Mouse (Mus musculus): Measurements from ENCODE around the gene Rft1. TPM values are rescaled to one million over a fixed set of nuclear protein-coding genes. Genes with fewer than 3 reads are reported as not detected.

Gene Rft1
- total and polyA plus RNA-seq, 3 experiments = 9.1 to 11.3 TPM; not detected in 1

- Histone ChIP-seq H3K4me3 (ENCODE audit: control insufficient read depth in 1 of 2, insufficient read depth in 1 of 2, low read depth in 2 of 2, low read length in 2 of 2) (no peak overlapping the region), H3K27ac (ENCODE audit: control insufficient read depth, low read depth, low read length) (no peak overlapping the region), H3K4me1 (ENCODE audit: control insufficient read depth in 1 of 2, insufficient read depth in 2 of 2, low read length in 2 of 2) (peaks cover 7 to 13% of the 10 kb centered on the region in 2 experiments), H3K79me2 (ENCODE audit: control insufficient read depth, insufficient read depth, low read length, poor library complexity) (no peaks in the 10 kb centered on the region), H3K9me3 (replicated peaks; ENCODE audit: insufficient read depth, low read length) (no peaks in the 10 kb centered on the region), H3K27me3 (ENCODE audit: control insufficient read depth in 1 of 2, insufficient read depth in 2 of 2, low read length in 2 of 2) (no peaks in the 10 kb centered on the region), H3K36me3 (ENCODE audit: control insufficient read depth in 1 of 2, insufficient read depth in 2 of 2, low read length in 2 of 2) (peaks cover 0 to 8% of the 10 kb centered on the region in 2 experiments; a peak in 2 of 4 replicates), H3K9ac (ENCODE audit: control insufficient read depth, low read depth, low read length, poor library complexity, severe bottlenecking) (no peak overlapping the region)
- no peak for DNase-seq (ENCODE audit: low read depth, low spot score)
- TF ChIP-seq RAD21 (IDR thresholded peaks at IDR 0.05; ENCODE audit: low read depth, low read length) (no peak), BHLHE40 (IDR thresholded peaks at IDR 0.05; ENCODE audit: borderline replicate concordance, low read depth, low read length) (no peak), USF2 (IDR thresholded peaks at IDR 0.05; ENCODE audit: borderline replicate concordance in 1 of 2, insufficient read depth in 1 of 2, low read depth in 1 of 2, low read length in 2 of 2) (no peak), E2F4 (IDR thresholded peaks at IDR 0.05; ENCODE audit: borderline replicate concordance, low read depth, low read length) (no peak)
These were observed 36.5 kb downstream of the Rft1 start for GRCm38 (mm10) chr14:30690685-30691084.

GRCm38 (mm10) chr14:30692439-30692838 is 38.3 kb downstream of the Rft1 start:
- Histone ChIP-seq H3K27me3 (ENCODE audit: control insufficient read depth in 1 of 2, insufficient read depth in 2 of 2, low read length in 2 of 2) (no peaks in the 10 kb centered on the region), H3K9me3 (replicated peaks; ENCODE audit: insufficient read depth, low read length) (no peaks in the 10 kb centered on the region), H3K4me1 (ENCODE audit: control insufficient read depth in 1 of 2, insufficient read depth in 2 of 2, low read length in 2 of 2) (peaks cover 13% of the 10 kb centered on the region in 2 experiments), H3K36me3 (ENCODE audit: control insufficient read depth in 1 of 2, insufficient read depth in 2 of 2, low read length in 2 of 2) (peaks cover 0 to 8% of the 10 kb centered on the region in 2 experiments; a peak in 2 of 4 replicates), H3K4me3 (ENCODE audit: control insufficient read depth in 1 of 2, insufficient read depth in 1 of 2, low read depth in 2 of 2, low read length in 2 of 2) (no peak overlapping the region), H3K79me2 (ENCODE audit: control insufficient read depth, insufficient read depth, low read length, poor library complexity) (no peaks in the 10 kb centered on the region), H3K9ac (ENCODE audit: control insufficient read depth, low read depth, low read length, poor library complexity, severe bottlenecking) (no peak overlapping the region), H3K27ac (ENCODE audit: control insufficient read depth, low read depth, low read length) (no peak overlapping the region)
- DNase-seq (ENCODE audit: low read depth, low spot score) = no peak
- no peak for TF ChIP-seq ZKSCAN1 (IDR thresholded peaks at IDR 0.05; ENCODE audit: low read depth, low read length)
- no peak for TF ChIP-seq RCOR1 (IDR thresholded peaks at IDR 0.05; ENCODE audit: low read depth, low read length)
- TF ChIP-seq SIN3A (IDR thresholded peaks at IDR 0.05; ENCODE audit: low read length) = no peak
- TF ChIP-seq GATA1 (IDR thresholded peaks at IDR 0.05; ENCODE audit: low read depth, low read length) = no peak
- TF ChIP-seq USF2 (IDR thresholded peaks at IDR 0.05; ENCODE audit: borderline replicate concordance in 1 of 2, insufficient read depth in 1 of 2, low read depth in 1 of 2, low read length in 2 of 2) = no peak
- TF ChIP-seq POLR2A (IDR thresholded peaks at IDR 0.05; ENCODE audit: control insufficient read depth in 1 of 2, insufficient read depth in 1 of 2, low read depth in 1 of 2, low read length in 2 of 2, poor library complexity in 1 of 2) = no peak
- TF ChIP-seq UBTF (IDR thresholded peaks at IDR 0.05; ENCODE audit: borderline replicate concordance, insufficient read depth, low read depth, low read length) = no peak
- no peak for TF ChIP-seq ETS1 (IDR thresholded peaks at IDR 0.05; ENCODE audit: low read depth, low read length)
- no peak for TF ChIP-seq ELF1 (IDR thresholded peaks at IDR 0.05; ENCODE audit: low read depth, low read length)
- TF ChIP-seq MAX (IDR thresholded peaks at IDR 0.05; ENCODE audit: low read length) = no peak
- TF ChIP-seq CTCF (IDR thresholded peaks at IDR 0.05 in 2 of 3, conservative IDR thresholded peaks at IDR 0.05 in 1 of 3; ENCODE audit: control insufficient read depth in 1 of 3, insufficient read depth in 1 of 3, low read depth in 2 of 3, low read length in 3 of 3, poor library complexity in 1 of 3, severe bottlenecking in 1 of 3) = no peak
- TF ChIP-seq BHLHE40 (IDR thresholded peaks at IDR 0.05; ENCODE audit: borderline replicate concordance, low read depth, low read length) = no peak
- no peak for TF ChIP-seq CHD1 (IDR thresholded peaks at IDR 0.05; ENCODE audit: low read depth, low read length)
- TF ChIP-seq GABPA (IDR thresholded peaks at IDR 0.05; ENCODE audit: low read depth, low read length) = no peak
- no peak for TF ChIP-seq MYC (IDR thresholded peaks at IDR 0.05; ENCODE audit: low read depth, low read length)
- TF ChIP-seq USF1 (IDR thresholded peaks at IDR 0.05; ENCODE audit: low read depth, low read length) = no peak
- TF ChIP-seq TBP (IDR thresholded peaks at IDR 0.05; ENCODE audit: low read depth, low read length) = no peak
- no peak for TF ChIP-seq CHD2 (IDR thresholded peaks at IDR 0.05; ENCODE audit: low read length)
- no peak for TF ChIP-seq MEF2A (IDR thresholded peaks at IDR 0.05; ENCODE audit: extremely low read depth, insufficient replicate concordance, low read depth, low read length, poor library complexity, severe bottlenecking)
